Mouse (Mus musculus) layer of hippocampus, adult 2 months (tissue): ENCODE measurements around the gene Plcg2. TPM values are rescaled to one million over a fixed set of nuclear protein-coding genes. Genes with fewer than 3 reads are reported as not detected.
A peak's percentile ranks its signal among the peaks of the same experiment; 100 is the strongest.

ENCODE experiments used
- DNase-seq, 2 experiments: peaks; one replicate each; pipeline ENCODE4 v3.0.0; 2022; ENCODE audit warnings: low spot score in 2 of 2
- H3K27ac ChIP-seq: fragments of 200-600 bp; 2 replicates; pipeline ENCODE4 v1.8.1; 2022
- H3K4me3 ChIP-seq: fragments of 200-600 bp; 2 replicates; pipeline ENCODE4 v1.8.1; 2022; ENCODE audit warnings: mild to moderate bottlenecking
- CTCF ChIP-seq: fragments of 200-600 bp; conservative IDR thresholded peaks from 2 replicates; pipeline ENCODE4 v1.8.1; 2022; ENCODE audit warnings: antibody characterized with exemption, mild to moderate bottlenecking, moderate library complexity
- total RNA-seq, 2 experiments: library from RNA; stranded (reverse); gene quantifications; 2 replicates each; pipeline ENCODE4 v1.2.3; 2021

Plcg2 gene
- total RNA-seq, 2 experiments from 2014 or later = 3.3 to 4.1 TPM

DNA sequence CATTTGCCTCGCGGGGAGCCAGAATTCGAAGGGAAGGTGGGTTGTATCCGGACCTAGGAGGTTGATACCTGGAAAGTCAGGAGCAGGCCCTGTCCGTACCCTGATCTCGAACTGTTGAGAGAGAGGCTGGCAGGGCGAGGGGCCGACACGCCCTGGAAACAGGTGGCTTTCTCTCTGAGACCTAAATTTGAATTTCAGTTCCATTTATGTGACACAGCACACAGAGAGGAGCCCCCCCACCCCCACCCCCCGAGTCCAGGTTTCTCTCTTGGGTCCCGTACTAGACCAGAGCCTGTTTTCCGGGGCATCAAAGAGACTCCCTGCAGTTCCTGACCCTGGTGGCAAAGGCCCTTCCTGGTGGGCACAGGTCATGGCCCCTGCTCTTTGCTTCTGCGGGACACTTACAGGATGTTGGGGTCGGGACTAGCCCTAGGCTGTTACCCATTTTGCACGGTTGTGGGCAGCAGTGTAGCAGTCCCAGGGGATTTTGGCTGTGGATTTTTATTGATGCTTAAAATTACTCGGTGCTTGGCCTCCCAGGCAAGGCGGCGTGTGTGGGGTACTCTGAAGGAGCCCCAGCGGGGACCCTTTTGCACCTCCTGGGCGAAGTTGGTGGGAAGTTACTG lies 937 bp downstream of the Plcg2 start:
- Histone ChIP-seq H3K4me3 (peak overlapping the region; percentile 74), H3K27ac (no peak overlapping the region)
- no peak for TF ChIP-seq CTCF
- no peak for DNase-seq

DNA sequence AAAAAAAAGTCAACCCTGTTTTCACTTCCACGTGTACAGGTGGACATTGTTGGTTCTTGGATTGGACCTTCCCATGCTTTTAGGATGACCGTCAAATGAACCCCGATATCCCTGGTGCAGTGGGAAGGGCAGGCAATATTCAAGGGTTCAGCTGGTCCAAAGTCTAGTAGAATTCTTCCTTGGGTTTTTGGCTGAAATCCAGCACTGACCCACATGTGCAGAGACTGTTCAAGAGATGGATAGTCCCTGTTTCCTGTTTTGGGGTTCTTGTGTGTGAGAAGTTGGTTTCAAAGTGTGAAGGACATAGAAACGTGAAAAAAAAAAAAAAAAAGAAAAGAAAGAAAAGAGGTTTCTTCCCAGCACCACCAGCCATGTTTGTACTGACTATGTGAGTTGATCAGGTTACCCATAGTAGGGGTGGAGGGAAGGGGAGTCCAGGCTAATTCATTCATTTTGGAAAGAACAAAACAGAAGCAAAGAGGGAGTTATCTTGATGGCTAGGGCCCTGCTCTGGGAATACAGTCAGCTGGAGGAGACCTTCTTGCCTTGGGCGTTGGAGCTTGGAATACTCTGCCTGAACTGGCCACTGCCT lies 2.2 kb downstream of the Plcg2 start:
- no peak for DNase-seq
- Histone ChIP-seq H3K27ac (no peak overlapping the region), H3K4me3 (no peak overlapping the region)
- no peak for TF ChIP-seq CTCF

DNA sequence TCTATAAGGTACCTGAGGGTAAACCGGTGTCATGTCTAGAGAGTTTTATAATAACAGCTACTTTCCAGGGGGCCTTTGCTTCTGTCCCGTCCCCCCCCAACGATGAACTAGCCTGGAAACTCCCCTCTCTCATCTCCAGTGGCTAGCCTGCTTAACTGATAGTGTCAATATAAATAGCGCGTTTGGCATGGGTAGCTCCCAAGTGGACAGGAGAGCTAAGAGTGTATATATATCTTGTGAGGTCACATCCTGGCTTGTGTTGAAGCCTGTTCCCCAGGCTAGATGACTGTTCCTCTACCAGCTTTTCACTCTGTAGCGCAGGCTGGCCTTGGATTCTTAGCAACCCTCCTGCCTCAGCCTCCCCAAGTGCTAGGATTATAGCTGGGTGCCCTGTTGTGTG lies 3.2 kb downstream of the Plcg2 start:
- no peak for DNase-seq
- Histone ChIP-seq H3K27ac (no peak overlapping the region), H3K4me3 (no peak overlapping the region)
- TF ChIP-seq CTCF = no peak

DNA sequence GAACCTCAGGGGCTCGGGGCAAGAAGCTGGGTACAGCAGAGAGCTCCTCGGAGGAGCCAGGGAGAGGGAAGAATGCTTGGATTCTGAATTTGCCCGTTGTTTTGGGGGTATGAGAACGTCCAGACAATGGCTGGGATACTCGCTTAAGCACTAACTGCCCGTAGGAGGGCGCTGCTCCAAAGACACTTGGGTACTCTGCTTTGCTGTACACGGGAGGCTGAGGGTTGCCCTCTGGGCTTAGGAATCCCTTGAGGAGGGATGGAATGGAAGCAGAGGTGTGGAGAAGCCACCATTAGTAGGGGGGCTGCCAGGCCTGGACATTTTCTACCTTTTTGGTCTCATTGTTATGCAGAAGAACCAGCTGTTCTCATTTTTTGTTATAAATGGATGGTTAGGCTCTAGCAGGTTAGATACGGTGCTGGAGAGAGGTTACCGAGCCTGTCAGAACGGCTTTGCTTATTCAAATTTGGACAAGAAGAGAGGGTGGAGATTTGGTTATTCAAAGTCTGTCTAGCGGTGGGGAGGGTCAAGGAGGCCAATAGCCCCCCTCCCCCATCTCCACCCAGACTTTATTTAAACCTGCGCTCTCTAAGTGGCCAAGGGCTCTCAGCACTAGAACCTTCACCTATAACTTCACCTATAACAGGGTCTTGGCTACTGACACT lies 5.4 kb downstream of the Plcg2 start:
- Histone ChIP-seq H3K27ac (no peak overlapping the region), H3K4me3 (no peak overlapping the region)
- no peak for TF ChIP-seq CTCF
- DNase-seq = no peak

DNA sequence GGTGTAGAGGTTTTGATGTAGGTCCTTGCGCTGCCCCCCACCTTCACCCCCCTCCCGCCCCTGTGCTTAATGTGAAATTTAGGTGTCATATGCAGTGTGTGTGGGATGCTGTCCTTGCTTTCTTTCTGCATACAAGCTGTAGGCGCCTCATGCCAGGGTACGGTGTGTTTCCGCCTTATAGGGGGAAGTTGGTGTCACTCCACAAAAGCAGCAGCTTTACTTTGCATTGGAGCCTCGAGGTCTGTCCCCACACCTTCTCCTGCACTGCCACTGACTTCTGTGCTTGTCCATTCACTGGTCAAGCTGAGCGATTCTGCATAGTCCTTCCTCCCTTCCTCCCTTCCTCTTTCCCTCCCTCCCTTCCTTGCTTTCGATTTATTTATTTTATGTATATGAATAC lies 9.6 kb downstream of the Plcg2 start:
- no peak for TF ChIP-seq CTCF
- Histone ChIP-seq H3K4me3 (no peak overlapping the region), H3K27ac (no peak overlapping the region)
- DNase-seq = no peak

DNA sequence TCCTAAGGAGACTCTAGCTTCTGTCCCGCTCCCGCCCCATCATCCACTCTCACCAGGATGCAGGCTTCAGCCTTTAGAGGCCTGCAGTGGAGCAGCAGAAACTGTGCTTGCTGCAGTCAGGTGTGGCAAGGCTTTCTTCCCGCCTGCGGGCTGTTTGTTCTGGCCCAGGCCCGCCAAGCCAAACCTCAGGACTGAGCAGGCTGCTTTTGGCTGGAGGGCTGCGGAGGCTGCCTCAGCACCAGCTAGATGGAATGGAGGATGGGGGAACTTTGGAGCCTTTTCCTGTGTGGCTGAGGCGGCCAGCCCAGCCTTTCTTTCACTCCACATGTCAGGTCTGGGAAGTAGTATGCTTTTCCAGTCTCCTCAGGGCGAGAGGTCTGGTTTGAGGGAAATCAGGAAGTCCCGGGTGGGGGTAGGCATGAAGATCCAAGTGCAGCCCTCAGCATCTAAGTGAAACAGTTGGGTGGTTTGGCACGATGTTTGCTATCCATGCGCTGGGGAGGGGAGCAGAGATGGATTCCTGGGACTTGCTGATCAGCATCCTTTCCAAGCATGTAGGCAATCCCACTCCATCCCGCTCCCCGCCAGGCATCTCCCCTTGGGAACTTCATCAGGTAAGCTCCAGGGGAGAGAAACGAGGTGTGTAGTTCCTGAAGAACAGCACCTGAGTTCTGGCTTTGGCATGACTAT lies 18.9 kb downstream of the Plcg2 start:
- no peak overlapping the region for H3K4me3 ChIP-seq
- H3K27ac ChIP-seq = peak overlapping the region; percentile 78
- TF ChIP-seq CTCF = no peak
- DNase-seq = peak; percentile 23 to 28

DNA sequence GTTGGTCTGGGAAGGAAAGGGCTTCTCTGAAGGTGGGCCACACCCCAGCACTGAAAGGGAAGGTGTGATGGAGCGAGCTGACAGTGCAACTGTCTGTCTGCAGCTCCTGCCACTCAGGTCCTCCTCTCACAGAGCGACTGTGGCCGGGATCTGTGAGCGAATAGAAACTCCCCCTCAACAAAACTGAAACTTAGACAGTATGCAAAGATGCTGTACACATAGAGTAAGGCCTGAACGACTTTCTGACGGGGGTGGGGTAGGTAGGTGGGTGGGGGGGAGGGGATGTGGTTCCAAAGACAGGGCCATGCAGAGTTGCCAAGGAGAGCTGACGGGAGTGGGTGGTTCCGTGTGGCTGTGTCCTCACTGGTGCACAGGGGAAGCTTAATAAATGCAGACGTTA lies 19.8 kb downstream of the Plcg2 start:
- TF ChIP-seq CTCF = no peak
- no peak for DNase-seq
- H3K27ac ChIP-seq = peak overlapping the region; percentile 53; the same call in 1 of the 2 replicates
- no peak overlapping the region for H3K4me3 ChIP-seq

DNA sequence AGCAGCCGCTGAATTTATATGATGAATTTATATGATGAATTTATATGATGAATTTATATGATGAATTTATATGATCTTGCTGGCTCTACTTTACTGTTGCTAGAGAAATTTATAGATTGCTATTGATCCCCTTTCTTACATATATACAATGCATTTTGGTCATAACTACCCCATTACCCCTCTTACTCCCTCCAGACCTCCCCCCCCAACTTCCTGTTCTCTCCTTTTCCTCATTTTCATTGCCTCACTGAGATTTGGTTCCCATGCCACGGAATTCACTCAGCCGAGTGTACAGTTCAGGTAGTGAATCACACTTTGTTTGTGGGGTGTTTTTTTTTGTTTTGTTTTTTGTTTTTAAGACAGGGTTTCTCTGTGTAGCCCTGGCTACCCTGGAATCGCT lies 20.8 kb downstream of the Plcg2 start:
- no peak for TF ChIP-seq CTCF
- DNase-seq = no peak
- H3K4me3 ChIP-seq = no peak overlapping the region
- no peak overlapping the region for H3K27ac ChIP-seq

DNA sequence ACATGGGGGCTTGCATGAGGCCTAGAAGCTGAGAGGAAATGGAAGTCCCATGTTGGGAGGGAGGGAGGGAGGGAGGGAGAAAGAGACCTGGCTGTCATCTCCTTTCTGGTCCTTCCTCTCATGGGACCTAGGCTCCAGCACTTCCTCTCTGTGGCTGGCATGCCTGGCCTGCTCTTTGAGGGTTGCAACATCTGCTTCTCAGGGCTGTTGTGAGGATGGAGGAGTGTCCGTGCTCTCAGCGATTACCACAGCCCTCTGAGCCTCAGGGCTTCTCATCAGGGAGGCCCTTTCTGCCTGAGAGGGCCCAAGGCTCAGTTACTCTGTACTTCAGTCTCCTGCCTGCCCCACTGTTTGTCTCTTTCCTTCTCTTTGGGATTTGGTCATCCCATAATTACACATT lies 28.1 kb downstream of the Plcg2 start:
- no peak overlapping the region for H3K27ac ChIP-seq
- DNase-seq = no peak
- no peak overlapping the region for H3K4me3 ChIP-seq
- TF ChIP-seq CTCF = no peak

DNA sequence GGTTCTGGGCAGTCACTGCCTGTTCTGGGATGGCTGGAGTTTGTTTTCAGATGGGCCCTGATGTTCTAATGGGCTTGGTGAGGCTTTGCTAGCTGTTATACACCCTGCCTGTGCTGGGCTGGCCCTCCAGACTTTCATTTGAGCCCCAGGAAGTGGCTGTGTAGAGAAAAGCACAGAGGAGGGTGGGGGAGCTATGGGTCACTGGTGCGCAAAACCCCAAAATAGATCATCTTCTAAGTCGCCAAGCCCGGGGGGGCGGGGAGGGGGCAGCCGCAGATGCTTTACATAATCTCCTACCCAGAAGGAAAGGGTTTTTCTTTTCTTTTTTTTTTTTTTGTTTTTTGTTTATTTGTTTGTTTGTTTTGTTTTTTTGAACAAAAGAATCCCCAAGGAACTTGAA lies 29.9 kb downstream of the Plcg2 start:
- Histone ChIP-seq H3K27ac (no peak overlapping the region), H3K4me3 (no peak overlapping the region)
- no peak for DNase-seq
- TF ChIP-seq CTCF = no peak

DNA sequence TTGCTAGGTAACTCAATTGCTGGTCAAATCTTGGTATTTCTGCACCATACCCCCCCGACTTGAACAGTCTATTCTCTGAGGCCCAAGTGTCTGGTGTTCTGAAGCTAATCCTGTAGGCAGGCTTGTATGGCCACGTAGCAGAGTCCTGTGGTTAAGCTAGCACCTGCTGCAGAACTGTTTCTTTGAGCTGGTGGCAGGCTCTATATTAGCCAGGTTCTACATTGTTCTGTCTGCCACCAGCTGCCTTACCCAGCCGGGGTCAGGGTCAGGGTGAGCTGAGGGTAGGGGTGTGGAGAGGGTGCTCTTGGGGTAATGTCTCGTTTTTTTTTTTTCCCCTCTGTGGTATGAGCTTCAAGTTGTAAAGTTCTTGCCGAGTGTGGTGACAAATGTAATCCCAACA lies 31.1 kb downstream of the Plcg2 start:
- Histone ChIP-seq H3K27ac (no peak overlapping the region), H3K4me3 (no peak overlapping the region)
- no peak for TF ChIP-seq CTCF
- no peak for DNase-seq

DNA sequence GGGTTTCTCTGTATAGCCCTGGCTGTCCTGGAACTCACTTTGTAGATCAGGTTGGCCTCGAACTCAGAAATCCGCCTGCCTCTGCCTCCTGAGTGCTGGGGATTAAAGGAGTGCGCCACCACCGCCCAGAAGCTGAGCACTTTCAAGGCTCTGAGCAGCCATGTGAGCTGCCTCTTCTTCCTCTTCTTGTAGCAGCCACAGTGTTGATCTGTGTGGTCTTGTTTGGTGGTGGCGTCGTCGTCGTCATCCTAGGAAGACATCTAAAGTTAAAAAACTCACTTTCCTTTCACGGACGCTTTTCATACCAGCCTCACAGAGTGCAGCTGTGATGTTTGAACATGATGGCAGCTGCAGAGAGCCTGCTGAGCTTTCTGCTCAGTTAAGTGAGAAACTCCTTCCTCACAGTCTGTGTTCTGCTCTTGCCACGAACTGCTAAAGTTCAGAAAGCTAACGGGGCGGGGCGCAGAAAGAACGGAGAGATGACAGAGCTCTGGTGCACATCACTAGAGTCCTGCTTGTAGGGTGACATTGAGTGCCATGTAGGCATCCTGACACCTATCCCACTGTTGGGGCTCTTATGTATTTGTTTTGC lies 34.4 kb downstream of the Plcg2 start:
- no peak for TF ChIP-seq CTCF
- DNase-seq = no peak
- Histone ChIP-seq H3K4me3 (no peak overlapping the region), H3K27ac (no peak overlapping the region)

DNA sequence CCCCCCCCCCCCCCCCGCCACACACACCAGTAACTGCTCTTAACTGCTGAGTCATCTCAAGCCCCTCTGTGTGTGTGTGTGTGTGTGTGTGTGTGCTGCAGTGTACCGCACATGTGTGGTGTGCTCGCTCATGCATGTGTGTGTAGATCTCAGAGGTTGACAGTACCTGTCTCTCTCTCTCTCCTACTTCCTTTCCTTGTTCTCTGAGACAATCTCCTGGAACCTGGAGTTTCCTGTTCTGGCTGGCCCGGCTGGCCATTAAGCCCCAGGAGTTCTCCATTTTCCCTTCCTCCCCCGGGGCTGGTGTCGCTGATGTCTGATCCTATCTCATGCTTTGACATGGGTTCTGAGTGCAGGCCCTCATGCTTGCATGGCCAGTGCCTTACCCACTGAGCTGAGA lies 38.8 kb downstream of the Plcg2 start:
- no peak for TF ChIP-seq CTCF
- H3K27ac ChIP-seq = no peak overlapping the region
- DNase-seq = no peak
- H3K4me3 ChIP-seq = no peak overlapping the region
